Mouse (Mus musculus) liver, postnatal 0 days (tissue): ENCODE measurements around the gene Hmg20a.

ENCODE experiments used
- CTCF ChIP-seq: sonication (generic); IDR thresholded peaks from 2 replicates; pipeline ENCODE4 v1.5.1; 2016; ENCODE audit warnings: antibody characterized with exemption, low read depth
- EP300 ChIP-seq: IDR thresholded peaks from 2 replicates; pipeline ENCODE4 v1.6.1; 2016; ENCODE audit warnings: antibody characterized with exemption, low read depth, mild to moderate bottlenecking

DNA sequence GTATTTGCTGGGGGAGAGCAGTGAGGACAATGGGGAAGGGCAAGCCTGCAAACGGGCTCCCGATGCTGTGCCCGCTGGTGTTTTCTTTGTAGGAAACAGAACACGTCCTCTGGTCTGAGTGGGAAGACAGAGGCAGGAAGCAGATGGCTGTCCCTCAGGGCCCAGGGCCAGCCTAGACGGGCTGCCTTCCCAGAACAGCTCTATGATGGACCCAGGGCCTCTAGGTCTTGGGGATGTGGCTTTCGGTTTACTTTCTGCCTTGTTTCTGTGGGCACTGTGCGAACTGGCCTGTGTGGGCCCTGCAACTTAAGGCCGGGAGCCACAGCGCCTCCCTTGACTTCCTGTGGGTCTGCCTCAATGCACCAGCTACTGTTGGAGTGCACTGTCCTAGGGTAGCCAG, 115.5 kb downstream of the Hmg20a start:
- TF ChIP-seq CTCF = no peak
- TF ChIP-seq EP300 = no peak
